Mouse (Mus musculus) stomach, postnatal 0 days (tissue): ENCODE results near the gene Dusp28. TPM values are rescaled to one million over a fixed set of nuclear protein-coding genes. Genes with fewer than 3 reads are reported as not detected.
A peak's percentile ranks its signal among the peaks of the same experiment; 100 is the strongest.

Experiments used
- ATAC-seq: fragments of 200-750 bp; cut with Nextera tagmentation; 2 replicates; pipeline ENCODE4 v1.8.0; 2017; ENCODE audit not compliant: low FRiP score, low TSS enrichment
- DNase-seq: peaks from one replicate; pipeline ENCODE4 v3.0.0-alpha.2; 2016; ENCODE audit warnings: low spot score
- H3K27ac ChIP-seq: fragments of 300-500 bp; sonication (generic); replicated peaks from 2 replicates; pipeline ENCODE4 v1.5.1; 2014; ENCODE audit warnings: mild to moderate bottlenecking, control low read depth
- H3K27me3 ChIP-seq: fragments of 300-500 bp; sonication (generic); 2 replicates; pipeline ENCODE4 v1.6.1; 2014; ENCODE audit warnings: low read length; ENCODE audit not compliant: control insufficient read depth, insufficient read depth
- H3K36me3 ChIP-seq: fragments of 300-500 bp; sonication (generic); 2 replicates; pipeline ENCODE4 v1.6.1; 2014; ENCODE audit warnings: low read length, mixed read lengths; ENCODE audit not compliant: control insufficient read depth, insufficient read depth
- H3K4me1 ChIP-seq: fragments of 300-500 bp; sonication (generic); replicated peaks from 2 replicates; pipeline ENCODE4 v1.6.1; 2014; ENCODE audit warnings: antibody characterized with exemption; ENCODE audit not compliant: control insufficient read depth, insufficient read depth
- H3K4me2 ChIP-seq: fragments of 300-500 bp; sonication (generic); replicated peaks from 2 replicates; pipeline ENCODE4 v1.6.1; 2014; ENCODE audit warnings: low read depth, mild to moderate bottlenecking, control low read depth, moderate library complexity
- H3K4me3 ChIP-seq: fragments of 300-500 bp; sonication (generic); 2 replicates; pipeline ENCODE4 v1.5.1; 2014; ENCODE audit warnings: low read depth, low read length, control low read depth
- H3K9ac ChIP-seq: fragments of 300-500 bp; sonication (generic); 2 replicates; pipeline ENCODE4 v1.6.1; 2014; ENCODE audit warnings: mild to moderate bottlenecking, low read length, control low read depth, mixed read lengths
- H3K9me3 ChIP-seq: fragments of 300-500 bp; sonication (generic); 2 replicates; pipeline ENCODE4 v1.6.1; 2016; ENCODE audit warnings: low read length; ENCODE audit not compliant: control insufficient read depth
- CTCF ChIP-seq: IDR thresholded peaks from 2 replicates; pipeline ENCODE4 v1.5.1; 2016; ENCODE audit warnings: antibody characterized with exemption, low read depth, mild to moderate bottlenecking, moderate library complexity
- EP300 ChIP-seq: optimal IDR thresholded peaks from 2 replicates; pipeline ENCODE3; 2016; ENCODE audit warnings: antibody characterized with exemption
- WGBS: fragments of 180-500 bp; shearing (Covaris S2); extraction: QIAGEN DNeasy Blood & Tissue Kit; methylation state at CpG from one replicate; pipeline ENCODE4 v1.1.7; 2014; 5-methylcytosine and 5-hydroxymethylcytosine counted together
- polyA plus RNA-seq: library from polyadenylated mRNA; unstranded; fragments of >200 nt; fragmentation: Nextera tagmentation; extraction: Ambion mirVana; gene quantifications from 2 replicates; pipeline ENCODE4 v1.2.1, GENCODE M21; 2015

Gene Dusp28
- polyA plus RNA-seq: 16.0 and 17.5 TPM in 2 replicates

- ATAC-seq: peak; percentile 90
- Histone ChIP-seq H3K9ac (peak within 1 kb of the TSS; percentile 78), H3K36me3 (no peaks in the 10 kb centered on the region), H3K27ac (peak within 1 kb of the TSS; percentile 94), H3K27me3 (no peaks in the 10 kb centered on the region), H3K4me1 (peaks cover 15% of the 10 kb centered on the region), H3K9me3 (no peaks in the 10 kb centered on the region), H3K4me2 (peak within 1 kb of the TSS; percentile 81), H3K4me3 (peak within 1 kb of the TSS; percentile 84)
- WGBS: under 1% methylated on average over 80 of the region's 81 CpGs
- TF ChIP-seq CTCF: peak; percentile 82
- no peak for TF ChIP-seq EP300
- peak; percentile 95 for DNase-seq
Measured at GRCm38 (mm10) chr1:92906779-92907631, at the start of gene Dusp28. Gene Dusp28, plus strand, starts transcription at chr1:92906981.

DNA sequence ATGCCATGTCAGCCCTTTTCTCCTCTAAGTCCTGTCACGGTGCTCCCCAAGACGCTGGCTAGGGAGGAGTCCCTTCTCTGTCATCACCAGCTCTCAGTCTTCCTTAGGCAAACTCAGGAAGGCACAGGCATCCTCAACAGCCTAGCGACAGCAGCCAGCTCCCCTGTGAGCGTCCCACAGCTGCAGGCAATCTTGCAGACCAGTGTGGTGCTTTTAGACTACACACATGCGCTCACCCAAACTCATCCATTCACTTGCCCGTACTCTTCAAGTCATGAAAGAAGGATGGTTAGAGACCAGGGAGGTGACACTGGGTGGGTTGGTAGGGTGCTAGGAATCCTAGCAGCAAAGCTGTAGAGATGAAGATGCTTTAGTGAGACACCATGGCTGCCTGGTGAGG lies 45.3 kb upstream of the Dusp28 start:
- DNase-seq: no peak
- 65% methylated on average over 6 of the region's 6 CpGs for WGBS
- no peaks in the 10 kb centered on the region for H3K9me3 ChIP-seq
- no peak overlapping the region for H3K4me3 ChIP-seq
- H3K27ac ChIP-seq: no peak overlapping the region
- TF ChIP-seq EP300 (no peak), CTCF (no peak)
- no peak overlapping the region for H3K9ac ChIP-seq
- H3K4me1 ChIP-seq: no peaks in the 10 kb centered on the region
- H3K4me2 ChIP-seq: no peak overlapping the region
- no peaks in the 10 kb centered on the region for H3K27me3 ChIP-seq
- no peaks in the 10 kb centered on the region; the same call in 1 of the 2 replicates for H3K36me3 ChIP-seq
- no peak for ATAC-seq

- Histone ChIP-seq H3K4me2 (no peak overlapping the region), H3K27me3 (no peaks in the 10 kb centered on the region), H3K36me3 (no peaks in the 10 kb centered on the region), H3K9ac (no peak overlapping the region), H3K4me3 (no peak overlapping the region), H3K4me1 (no peaks in the 10 kb centered on the region), H3K9me3 (no peaks in the 10 kb centered on the region), H3K27ac (no peak overlapping the region)
- 86% methylated on average over 4 of the region's 4 CpGs for WGBS
- ATAC-seq (no peak), DNase-seq (no peak)
- TF ChIP-seq CTCF: no peak
- TF ChIP-seq EP300: no peak
Measured at GRCm38 (mm10) chr1:92863268-92863667, 43.5 kb upstream of the Dusp28 start.

GRCm38 (mm10) chr1:92866170-92866569 lies 40.6 kb upstream of the Dusp28 start:
- ATAC-seq: no peak

GRCm38 (mm10) chr1:92869985-92870384 lies 36.8 kb upstream of the Dusp28 start:
- 77% methylated on average over 2 of the region's 2 CpGs for WGBS
- Histone ChIP-seq H3K9me3 (no peaks in the 10 kb centered on the region), H3K27ac (no peak overlapping the region), H3K4me2 (no peak overlapping the region), H3K4me1 (no peaks in the 10 kb centered on the region), H3K36me3 (no peaks in the 10 kb centered on the region), H3K4me3 (no peak overlapping the region), H3K27me3 (no peaks in the 10 kb centered on the region), H3K9ac (no peak overlapping the region)
- no peak for DNase-seq
- no peak for ATAC-seq
- no peak for TF ChIP-seq CTCF
- no peak for TF ChIP-seq EP300

More at GRCm38 (mm10) chr1:92866170-92866569, 40.6 kb upstream of the Dusp28 start:
- no peaks in the 10 kb centered on the region for H3K9me3 ChIP-seq
- H3K27me3 ChIP-seq: no peaks in the 10 kb centered on the region
- H3K36me3 ChIP-seq: no peaks in the 10 kb centered on the region
- DNase-seq: no peak
- H3K4me3 ChIP-seq: no peak overlapping the region
- H3K4me1 ChIP-seq: no peaks in the 10 kb centered on the region
- 63% methylated on average over 2 of the region's 2 CpGs for WGBS
- no peak overlapping the region for H3K9ac ChIP-seq
- TF ChIP-seq CTCF (no peak), EP300 (no peak)
- no peak overlapping the region for H3K27ac ChIP-seq
- no peak overlapping the region for H3K4me2 ChIP-seq

- no peak overlapping the region for H3K27ac ChIP-seq
- WGBS: 71% methylated on average over 7 of the region's 7 CpGs
- no peak for DNase-seq
- no peaks in the 10 kb centered on the region for H3K27me3 ChIP-seq
- no peaks in the 10 kb centered on the region for H3K4me1 ChIP-seq
- no peaks in the 10 kb centered on the region for H3K9me3 ChIP-seq
- no peak for ATAC-seq
- no peak overlapping the region for H3K4me2 ChIP-seq
- H3K36me3 ChIP-seq: no peaks in the 10 kb centered on the region
- H3K4me3 ChIP-seq: no peak overlapping the region
- TF ChIP-seq CTCF (no peak), EP300 (no peak)
- no peak overlapping the region for H3K9ac ChIP-seq
Measured at GRCm38 (mm10) chr1:92872666-92873065, 34.1 kb upstream of the Dusp28 start.
